Mouse (Mus musculus): ENCODE results near the gene Nadk2. TPM values are rescaled to one million over a fixed set of nuclear protein-coding genes. Genes with fewer than 3 reads are reported as not detected.
A peak's percentile ranks its signal among the peaks of the same experiment; 100 is the strongest.

Nadk2 gene
- polyA plus RNA-seq (2014; fragmentation: Nextera tagmentation; extraction: Ambion mirVana): 36.8 and 43.6 TPM in 2 replicates

DNA sequence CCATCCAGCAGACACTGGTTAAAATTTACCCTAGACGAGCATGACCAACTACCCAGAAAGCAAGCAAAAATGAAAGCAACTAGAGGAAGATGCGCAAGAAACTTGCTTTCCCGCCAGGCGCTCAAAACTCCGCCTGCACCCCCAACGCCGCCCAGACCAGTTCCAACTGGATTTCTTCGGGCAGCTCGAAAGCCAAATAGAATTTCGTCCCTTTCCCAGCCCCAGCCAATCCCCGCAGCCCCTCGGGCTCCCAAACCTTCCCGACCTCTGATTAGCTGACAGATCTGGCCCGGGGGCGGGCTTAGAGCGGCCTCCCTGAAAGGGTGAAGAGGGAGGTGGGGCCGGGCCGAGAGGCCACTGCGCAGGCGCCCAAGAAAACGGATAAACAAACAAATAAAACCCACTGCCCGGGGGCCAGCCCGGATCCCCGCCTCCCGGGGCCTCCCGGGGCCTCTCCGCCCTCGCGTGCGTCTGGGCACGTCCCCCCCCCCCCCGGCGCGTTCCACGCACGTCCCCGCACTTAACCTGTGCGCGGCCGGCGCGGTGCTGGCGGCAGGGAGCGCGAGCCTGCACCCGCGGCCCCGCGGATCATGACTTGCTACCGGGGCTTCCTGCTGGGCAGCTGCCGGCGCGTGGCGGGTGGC lies at the start of gene Nadk2:
Nadk2 (plus strand) TSS at position 349 of the 644 bp plus-strand sequence.
- H3K27me3 ChIP-seq (ENCODE audit: control insufficient read depth, insufficient read depth, low read length): no peaks in the 10 kb centered on the region
- DNase-seq (ENCODE audit: low spot score, missing footprints): peak; percentile 99
- ATAC-seq (ENCODE audit: low FRiP score): peak; percentile 99
- H3K36me3 ChIP-seq (ENCODE audit: control insufficient read depth, insufficient read depth, low read length): no peaks in the 10 kb centered on the region
- H3K4me2 ChIP-seq: peak within 1 kb of the TSS; percentile 67
- WGBS: under 1% methylated on average over 51 of the region's 54 CpGs
- no peaks in the 10 kb centered on the region for H3K9me3 ChIP-seq (ENCODE audit: control insufficient read depth, low read length)
- H3K4me1 ChIP-seq (ENCODE audit: control insufficient read depth, insufficient read depth, low read length): peaks cover 32% of the 10 kb centered on the region
- H3K4me3 ChIP-seq (ENCODE audit: low read depth, low read length): peak within 1 kb of the TSS; percentile 89
- H3K9ac ChIP-seq (ENCODE audit: low read length): peak within 1 kb of the TSS; percentile 91
- peak within 1 kb of the TSS; percentile 85 for H3K27ac ChIP-seq (ENCODE audit: low read depth, low read length)

DNA sequence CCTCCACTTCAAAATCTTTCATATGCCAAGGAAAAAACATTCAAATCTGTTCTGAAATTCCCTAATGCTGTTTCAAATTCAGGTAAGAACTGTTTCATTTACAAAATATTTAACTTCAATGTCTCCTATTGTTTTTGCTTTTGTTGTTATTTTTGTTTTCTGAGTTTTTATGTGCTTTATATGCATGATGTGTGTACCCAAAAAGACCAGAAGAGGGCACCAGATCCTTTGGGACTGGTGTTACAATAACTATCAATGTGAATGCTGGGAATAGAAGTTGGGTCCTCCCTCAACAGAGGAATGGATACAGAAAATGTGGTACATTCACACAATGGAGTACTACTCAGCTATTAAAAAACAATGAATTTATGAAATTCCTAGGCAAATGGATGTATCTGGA lies 15.4 kb upstream of the Nadk2 start:
- no peaks in the 10 kb centered on the region for H3K36me3 ChIP-seq (ENCODE audit: control insufficient read depth, insufficient read depth, low read length)
- no peak overlapping the region for H3K4me2 ChIP-seq
- no peak overlapping the region for H3K9ac ChIP-seq (ENCODE audit: low read length)
- no peaks in the 10 kb centered on the region for H3K4me1 ChIP-seq (ENCODE audit: control insufficient read depth, insufficient read depth, low read length)
- no peak overlapping the region for H3K27ac ChIP-seq (ENCODE audit: low read depth, low read length)
- ATAC-seq (ENCODE audit: low FRiP score): no peak
- H3K27me3 ChIP-seq (ENCODE audit: control insufficient read depth, insufficient read depth, low read length): no peaks in the 10 kb centered on the region
- no peak for DNase-seq (ENCODE audit: low spot score, missing footprints)
- no peaks in the 10 kb centered on the region for H3K9me3 ChIP-seq (ENCODE audit: control insufficient read depth, low read length)
- no peak overlapping the region for H3K4me3 ChIP-seq (ENCODE audit: low read depth, low read length)

DNA sequence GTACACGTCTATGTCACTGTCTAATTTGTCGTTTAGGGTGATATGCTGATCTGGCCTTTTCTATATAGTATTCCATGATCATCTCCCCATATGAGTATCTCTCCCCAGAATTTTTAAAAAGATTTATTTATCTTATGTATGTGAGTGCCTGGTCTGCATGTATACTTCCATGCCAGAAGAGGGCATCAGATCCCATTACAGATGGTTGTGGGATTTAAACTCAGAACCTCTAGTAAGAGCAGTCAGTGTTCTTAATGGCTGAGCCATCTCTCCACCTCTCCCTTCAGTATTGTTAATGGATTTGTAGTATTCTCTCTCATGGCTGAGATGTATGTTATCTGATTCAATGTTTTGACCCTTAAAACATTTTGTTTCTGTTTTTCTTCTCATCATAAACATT lies 11.2 kb upstream of the Nadk2 start:
- H3K27ac ChIP-seq (ENCODE audit: low read depth, low read length): no peak overlapping the region
- no peaks in the 10 kb centered on the region for H3K27me3 ChIP-seq (ENCODE audit: control insufficient read depth, insufficient read depth, low read length)
- H3K4me3 ChIP-seq (ENCODE audit: low read depth, low read length): no peak overlapping the region
- no peak overlapping the region for H3K9ac ChIP-seq (ENCODE audit: low read length)
- DNase-seq (ENCODE audit: low spot score, missing footprints): no peak
- no peaks in the 10 kb centered on the region for H3K9me3 ChIP-seq (ENCODE audit: control insufficient read depth, low read length)
- 85% methylated on average over 2 of the region's 2 CpGs for WGBS
- no peak for ATAC-seq (ENCODE audit: low FRiP score)
- H3K36me3 ChIP-seq (ENCODE audit: control insufficient read depth, insufficient read depth, low read length): no peaks in the 10 kb centered on the region
- peaks cover 2% of the 10 kb centered on the region; the same call in 1 of the 2 replicates for H3K4me1 ChIP-seq (ENCODE audit: control insufficient read depth, insufficient read depth, low read length)
- no peak overlapping the region for H3K4me2 ChIP-seq

DNA sequence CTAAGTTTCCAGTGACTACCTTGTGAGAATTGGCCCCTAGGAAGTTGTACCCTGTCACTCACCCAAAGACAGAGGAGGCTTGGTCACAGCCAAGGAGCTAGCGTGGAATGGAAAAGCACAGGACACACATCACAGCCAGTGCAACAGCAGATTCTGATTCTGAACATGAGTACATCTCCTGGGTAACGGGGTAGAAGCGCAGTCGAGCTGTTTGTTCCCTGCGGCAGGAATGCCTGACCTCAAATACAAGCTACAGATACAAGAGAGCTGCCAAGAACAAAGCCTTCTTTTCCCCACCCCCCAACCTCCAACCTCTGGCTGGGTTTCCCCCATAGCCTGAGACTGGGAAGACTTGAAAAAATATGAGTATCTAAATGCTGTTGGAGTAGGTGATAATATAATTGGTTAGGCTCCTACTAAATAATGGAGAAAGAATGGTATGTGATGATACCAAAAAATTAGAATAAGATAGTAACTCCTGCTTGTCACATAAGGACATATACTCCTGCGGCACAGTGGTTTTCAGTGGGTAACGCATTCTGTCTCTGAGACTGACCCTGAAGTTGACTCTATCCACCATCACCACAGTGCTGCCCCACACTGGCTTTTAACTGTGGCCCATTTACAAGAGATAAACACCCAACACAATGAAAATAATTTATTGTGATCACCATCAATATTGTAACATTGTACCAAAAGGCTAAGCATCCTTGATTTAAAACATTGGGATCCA lies 9.7 kb upstream of the Nadk2 start:
- no peaks in the 10 kb centered on the region for H3K9me3 ChIP-seq (ENCODE audit: control insufficient read depth, low read length)
- no peak overlapping the region for H3K4me2 ChIP-seq
- no peak overlapping the region for H3K4me3 ChIP-seq (ENCODE audit: low read depth, low read length)
- H3K27ac ChIP-seq (ENCODE audit: low read depth, low read length): no peak overlapping the region
- no peaks in the 10 kb centered on the region for H3K27me3 ChIP-seq (ENCODE audit: control insufficient read depth, insufficient read depth, low read length)
- H3K36me3 ChIP-seq (ENCODE audit: control insufficient read depth, insufficient read depth, low read length): no peaks in the 10 kb centered on the region
- 52% methylated on average over 7 of the region's 7 CpGs for WGBS
- peaks cover 2% of the 10 kb centered on the region; the same call in 1 of the 2 replicates for H3K4me1 ChIP-seq (ENCODE audit: control insufficient read depth, insufficient read depth, low read length)
- peak; percentile 89 for ATAC-seq (ENCODE audit: low FRiP score)
- DNase-seq (ENCODE audit: low spot score, missing footprints): no peak
- H3K9ac ChIP-seq (ENCODE audit: low read length): no peak overlapping the region

DNA sequence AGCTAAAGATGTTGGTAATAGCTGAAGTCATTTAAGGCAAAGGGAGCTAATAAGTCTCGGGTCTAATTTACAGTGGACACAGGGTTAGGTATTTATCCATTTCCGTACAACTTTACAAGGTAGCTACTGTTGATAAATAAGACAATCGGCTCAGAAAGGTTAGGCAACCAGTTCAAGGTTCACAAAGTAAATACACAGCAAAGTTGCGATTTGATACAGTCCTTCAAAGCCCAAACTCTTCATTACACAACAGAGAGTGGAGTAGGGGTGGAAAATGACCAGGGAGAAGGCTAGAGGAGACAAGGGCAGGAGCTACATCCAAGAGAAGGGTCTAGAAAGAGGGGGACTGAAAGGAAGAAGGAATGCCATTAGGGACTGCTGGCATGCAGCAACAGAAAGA lies 2.2 kb upstream of the Nadk2 start:
- ATAC-seq (ENCODE audit: low FRiP score): no peak
- Histone ChIP-seq H3K4me3 (ENCODE audit: low read depth, low read length) (no peak overlapping the region), H3K4me1 (ENCODE audit: control insufficient read depth, insufficient read depth, low read length) (peaks cover 24% of the 10 kb centered on the region), H3K4me2 (no peak overlapping the region), H3K9ac (ENCODE audit: low read length) (no peak overlapping the region), H3K27me3 (ENCODE audit: control insufficient read depth, insufficient read depth, low read length) (no peaks in the 10 kb centered on the region), H3K9me3 (ENCODE audit: control insufficient read depth, low read length) (no peaks in the 10 kb centered on the region), H3K36me3 (ENCODE audit: control insufficient read depth, insufficient read depth, low read length) (no peaks in the 10 kb centered on the region), H3K27ac (ENCODE audit: low read depth, low read length) (no peak overlapping the region)
- DNase-seq (ENCODE audit: low spot score, missing footprints): no peak
- 92% methylated on average over 4 of the region's 4 CpGs for WGBS

DNA sequence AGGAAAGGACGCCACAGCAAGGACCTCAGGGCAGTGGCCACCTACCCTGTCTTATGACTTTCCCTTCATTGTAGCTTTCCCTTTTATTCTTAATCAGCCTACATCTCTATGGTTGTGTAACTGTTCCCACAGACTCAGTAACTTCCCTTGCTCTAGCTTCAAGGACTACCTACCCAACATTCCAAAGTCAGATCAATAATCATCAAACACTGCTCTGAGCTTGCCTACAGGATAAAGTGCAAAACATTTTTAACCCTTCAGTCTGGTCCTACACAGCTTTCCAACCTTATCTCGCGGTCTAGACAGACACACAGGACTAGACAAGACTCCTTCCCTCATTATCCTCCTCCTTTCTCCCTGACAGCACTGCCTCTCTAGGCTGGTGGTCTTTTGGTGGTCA lies 707 bp upstream of the Nadk2 start:
- WGBS: 0% methylated on average over 3 of the region's 3 CpGs
- no peak for ATAC-seq (ENCODE audit: low FRiP score)
- H3K4me3 ChIP-seq (ENCODE audit: low read depth, low read length): peak overlapping the region; percentile 89

DNA sequence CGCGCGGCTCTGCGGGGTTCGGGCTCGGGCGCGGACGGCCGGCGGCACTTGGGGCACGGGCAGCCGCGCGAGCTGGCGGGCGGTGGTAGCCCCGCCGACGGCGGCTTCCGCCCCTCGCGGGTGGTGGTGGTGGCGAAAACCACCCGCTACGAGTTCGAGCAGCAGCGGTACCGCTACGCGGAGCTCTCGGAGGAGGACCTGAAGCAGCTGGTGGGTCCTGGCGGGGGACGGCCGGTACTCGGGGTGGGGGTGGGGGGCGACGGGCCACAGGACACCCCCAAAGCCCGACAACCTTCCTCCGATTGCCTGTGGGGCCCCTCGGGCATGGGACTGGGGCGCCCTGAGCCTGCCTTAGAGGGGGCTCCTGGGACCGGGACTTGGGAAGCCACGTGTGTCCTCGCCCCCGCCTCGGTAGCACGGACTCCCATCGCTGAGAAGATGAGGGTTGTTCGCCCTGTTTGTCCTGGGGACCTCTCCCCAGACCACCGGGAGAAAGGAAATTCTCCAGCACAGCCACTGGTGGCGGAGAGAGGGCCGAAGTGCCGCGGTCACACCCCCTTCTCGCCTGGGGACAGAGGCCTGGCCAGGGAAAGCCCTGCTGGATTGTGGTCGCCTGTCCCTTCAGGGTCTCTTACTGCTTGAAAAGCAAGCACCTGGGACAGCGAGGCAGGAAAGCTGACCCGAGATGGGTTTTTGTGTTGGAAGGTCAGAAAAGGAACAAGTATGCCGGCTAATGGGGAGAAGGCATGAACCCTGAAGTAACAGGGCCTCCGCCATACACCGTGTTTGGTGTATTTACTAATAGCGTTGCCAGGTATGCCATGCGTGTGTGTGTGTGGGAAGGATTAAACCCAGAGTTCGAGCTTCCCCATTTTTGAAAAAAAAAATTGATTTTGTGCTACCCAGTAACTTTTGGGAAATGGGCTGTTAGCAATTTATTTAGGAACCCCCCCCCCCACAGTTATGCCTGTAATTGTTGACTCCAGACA lies 790 bp downstream of the Nadk2 start:
- H3K4me3 ChIP-seq (ENCODE audit: low read depth, low read length): peak overlapping the region; percentile 89
- peak; percentile 43 for ATAC-seq (ENCODE audit: low FRiP score)

More for the DNA sequence above, 707 bp upstream of the Nadk2 start:
- Histone ChIP-seq H3K9me3 (ENCODE audit: control insufficient read depth, low read length) (no peaks in the 10 kb centered on the region), H3K27me3 (ENCODE audit: control insufficient read depth, insufficient read depth, low read length) (no peaks in the 10 kb centered on the region), H3K36me3 (ENCODE audit: control insufficient read depth, insufficient read depth, low read length) (no peaks in the 10 kb centered on the region), H3K4me2 (peak overlapping the region; percentile 64), H3K27ac (ENCODE audit: low read depth, low read length) (peak overlapping the region; percentile 85), H3K4me1 (ENCODE audit: control insufficient read depth, insufficient read depth, low read length) (peaks cover 32% of the 10 kb centered on the region), H3K9ac (ENCODE audit: low read length) (peak overlapping the region; percentile 78)
- DNase-seq (ENCODE audit: low spot score, missing footprints): peak; percentile 93

DNA sequence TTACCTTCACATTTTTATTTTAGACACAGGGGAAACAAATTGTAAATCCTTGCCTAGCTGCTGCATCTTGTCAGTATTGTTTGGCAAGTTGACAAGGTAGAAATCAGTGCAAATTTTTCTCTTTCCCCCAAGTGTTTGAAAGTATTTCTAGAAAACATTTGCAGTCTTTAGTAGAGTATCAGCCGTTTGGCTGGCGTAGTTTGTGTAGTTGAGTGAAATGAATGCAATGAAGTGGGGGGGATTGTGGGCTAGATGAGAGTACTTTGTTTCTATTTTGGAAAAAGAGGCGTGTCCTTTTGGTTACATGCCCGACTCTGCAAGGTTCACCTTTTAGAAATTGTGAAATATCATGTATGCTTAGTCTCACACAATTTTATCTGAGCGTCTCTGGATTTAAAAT lies 1.6 kb downstream of the Nadk2 start:
- DNase-seq (ENCODE audit: low spot score, missing footprints) (no peak), ATAC-seq (ENCODE audit: low FRiP score) (no peak)
- peak overlapping the region; percentile 89 for H3K4me3 ChIP-seq (ENCODE audit: low read depth, low read length)
- no peaks in the 10 kb centered on the region for H3K36me3 ChIP-seq (ENCODE audit: control insufficient read depth, insufficient read depth, low read length)
- no peak overlapping the region for H3K27ac ChIP-seq (ENCODE audit: low read depth, low read length)
- H3K4me1 ChIP-seq (ENCODE audit: control insufficient read depth, insufficient read depth, low read length): peaks cover 32% of the 10 kb centered on the region
- no peaks in the 10 kb centered on the region for H3K9me3 ChIP-seq (ENCODE audit: control insufficient read depth, low read length)
- H3K27me3 ChIP-seq (ENCODE audit: control insufficient read depth, insufficient read depth, low read length): no peaks in the 10 kb centered on the region
- 41% methylated on average over 5 of the region's 5 CpGs for WGBS
- peak overlapping the region; percentile 67 for H3K4me2 ChIP-seq
- H3K9ac ChIP-seq (ENCODE audit: low read length): peak overlapping the region; percentile 91

More for the DNA sequence above, 790 bp downstream of the Nadk2 start:
- Histone ChIP-seq H3K9ac (ENCODE audit: low read length) (peak overlapping the region; percentile 91), H3K27me3 (ENCODE audit: control insufficient read depth, insufficient read depth, low read length) (no peaks in the 10 kb centered on the region), H3K4me1 (ENCODE audit: control insufficient read depth, insufficient read depth, low read length) (peaks cover 32% of the 10 kb centered on the region), H3K36me3 (ENCODE audit: control insufficient read depth, insufficient read depth, low read length) (no peaks in the 10 kb centered on the region), H3K4me2 (peak overlapping the region; percentile 67), H3K27ac (ENCODE audit: low read depth, low read length) (peak overlapping the region; percentile 32), H3K9me3 (ENCODE audit: control insufficient read depth, low read length) (no peaks in the 10 kb centered on the region)
- DNase-seq (ENCODE audit: low spot score, missing footprints): peak; percentile 95
- under 1% methylated on average over 66 of the region's 66 CpGs for WGBS
